Mouse (Mus musculus): ENCODE results near the gene Vps29.

Vps29 gene

DNA sequence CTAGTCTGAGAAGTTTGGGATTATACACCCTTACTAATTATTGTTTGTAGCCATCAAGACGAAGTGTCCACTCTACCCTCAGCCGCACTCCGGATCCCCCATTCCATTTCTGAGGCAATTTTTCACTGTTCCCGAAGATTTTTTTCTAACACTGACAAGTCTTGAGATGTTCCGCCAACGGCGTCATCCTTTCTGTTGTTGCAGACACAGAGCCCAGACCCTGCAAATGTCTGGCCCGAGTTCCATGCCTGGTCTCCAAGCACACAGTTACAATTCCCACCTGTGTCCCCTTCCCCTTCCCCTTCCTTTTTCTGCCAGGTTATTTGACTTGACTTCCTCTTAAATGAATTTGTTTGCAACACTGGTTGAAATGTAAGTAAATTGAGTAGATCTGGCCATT is 45.7 kb downstream of the Vps29 start:
- DNase-seq (ENCODE audit: low spot score) = no peak

GRCm38 (mm10) chr5:122400628-122401302 is 46.6 kb downstream of the Vps29 start:
- no peak for DNase-seq (ENCODE audit: low spot score)

- peak; percentile 85 for DNase-seq (ENCODE audit: low spot score)
Measured at GRCm38 (mm10) chr5:122401303-122401640, 47.1 kb downstream of the Vps29 start.

GRCm38 (mm10) chr5:122402160-122402559 is 48.0 kb downstream of the Vps29 start:
- DNase-seq (ENCODE audit: low spot score) = no peak

DNA sequence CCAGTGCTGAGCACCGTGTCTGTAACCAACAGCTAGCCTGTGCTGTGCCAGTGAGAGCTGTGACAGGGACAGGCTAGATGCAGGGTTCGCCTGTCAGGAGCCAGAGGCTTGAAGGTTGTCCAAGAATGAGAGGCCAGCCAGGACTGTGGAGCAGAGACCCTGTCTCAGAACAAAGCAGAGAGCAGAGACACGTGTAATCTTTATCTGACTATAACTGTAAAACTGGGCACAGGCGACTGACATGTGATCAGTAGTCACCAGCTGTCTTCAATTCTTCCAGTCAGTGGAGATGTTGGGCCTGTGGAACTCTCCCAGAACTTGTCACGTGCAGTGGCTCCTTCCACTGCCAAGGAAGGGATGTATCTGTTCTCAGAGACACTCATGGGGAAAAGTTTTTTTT is 48.6 kb downstream of the Vps29 start:
- DNase-seq (ENCODE audit: low spot score) = no peak

GRCm38 (mm10) chr5:122403362-122403761 is 49.2 kb downstream of the Vps29 start:
- no peak for DNase-seq (ENCODE audit: low spot score)

GRCm38 (mm10) chr5:122405537-122405936 is 51.4 kb downstream of the Vps29 start:
- DNase-seq (ENCODE audit: low spot score) = no peak

DNA sequence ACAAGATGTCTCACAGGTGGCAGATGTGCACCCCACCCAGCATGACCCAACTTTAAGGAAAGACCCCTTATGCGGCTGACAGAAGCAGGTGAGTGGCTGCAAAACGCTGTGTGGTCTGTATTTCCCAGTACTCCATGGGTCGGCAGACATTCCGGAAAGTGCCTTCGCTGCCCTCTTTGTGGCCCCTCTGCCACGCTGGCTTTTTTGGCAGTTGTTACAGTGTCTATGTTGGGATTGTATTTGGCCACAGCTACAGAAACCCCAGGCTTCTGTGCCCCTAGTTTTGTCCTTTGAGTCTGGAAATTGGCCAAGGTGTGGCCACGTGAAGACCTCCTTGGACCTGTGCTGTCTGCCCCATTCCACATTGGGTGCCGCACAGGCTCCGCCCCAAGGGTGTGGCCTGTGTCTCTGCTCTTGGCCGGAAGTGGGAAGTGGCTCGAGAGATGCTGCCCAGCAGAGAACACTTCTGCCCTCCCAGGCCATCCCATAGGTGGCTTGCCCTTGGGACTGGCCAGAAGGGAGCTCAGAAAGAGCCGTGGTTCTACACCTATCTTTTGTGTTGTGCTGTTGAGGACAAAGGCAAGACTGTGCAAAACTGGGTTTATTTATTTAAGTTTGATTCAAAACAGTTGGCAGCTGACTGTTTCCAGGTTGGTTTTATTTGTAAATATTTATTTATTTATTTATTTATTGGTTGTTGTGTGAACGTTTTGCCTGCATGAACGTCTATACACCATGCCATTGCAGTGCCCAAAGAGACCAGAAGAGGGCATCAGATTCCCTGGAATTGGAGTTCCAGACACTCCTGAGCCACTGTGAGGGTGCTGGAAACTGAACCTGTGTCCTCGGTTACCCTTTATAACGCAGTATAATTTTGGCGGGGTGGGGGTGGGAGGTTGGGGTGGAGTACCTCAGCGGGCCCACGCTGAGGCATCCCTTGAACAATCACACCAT is 55.8 kb downstream of the Vps29 start:
- no peak for DNase-seq (ENCODE audit: low spot score)

DNA sequence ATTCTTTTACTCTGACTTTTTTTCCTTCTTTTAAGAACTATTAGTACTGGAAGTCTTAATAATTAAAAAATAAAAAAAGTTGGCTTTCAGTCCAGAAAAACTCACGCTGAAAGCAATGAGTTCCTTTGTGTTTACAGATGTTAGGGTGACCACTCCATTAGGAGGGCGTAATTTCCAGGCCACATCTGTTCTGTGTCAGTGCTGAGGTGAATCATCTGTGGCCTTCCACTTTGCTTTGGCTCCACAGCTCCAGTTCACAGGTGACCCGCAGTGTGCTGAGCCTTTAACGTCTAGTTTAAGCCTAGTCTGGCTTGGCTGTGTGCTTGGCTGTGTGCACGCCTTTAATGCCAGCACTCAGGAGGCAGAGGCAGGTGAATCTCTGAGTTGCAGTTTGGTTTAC is 57.7 kb downstream of the Vps29 start:
- DNase-seq (ENCODE audit: low spot score) = no peak

DNA sequence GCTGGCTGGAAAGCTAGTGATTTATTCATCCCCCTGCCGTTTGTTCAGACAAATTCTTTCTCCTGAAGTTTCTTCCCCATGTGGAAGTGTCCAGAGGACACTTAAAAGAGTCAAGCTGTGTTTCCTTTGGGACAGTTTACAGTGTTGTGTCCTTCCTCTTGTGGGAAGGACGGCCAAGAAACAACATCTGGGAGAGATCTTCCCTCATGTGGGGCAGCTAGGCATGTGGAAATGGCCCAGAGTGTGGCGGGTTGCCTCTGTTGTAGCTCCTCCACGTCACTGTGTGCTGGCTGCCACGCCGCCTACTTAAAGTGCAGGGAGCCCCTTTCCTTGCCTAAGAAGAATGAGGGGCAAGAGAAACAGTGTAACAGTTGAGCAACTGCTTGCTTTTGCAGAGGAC is 58.7 kb downstream of the Vps29 start:
- DNase-seq (ENCODE audit: low spot score) = no peak

DNA sequence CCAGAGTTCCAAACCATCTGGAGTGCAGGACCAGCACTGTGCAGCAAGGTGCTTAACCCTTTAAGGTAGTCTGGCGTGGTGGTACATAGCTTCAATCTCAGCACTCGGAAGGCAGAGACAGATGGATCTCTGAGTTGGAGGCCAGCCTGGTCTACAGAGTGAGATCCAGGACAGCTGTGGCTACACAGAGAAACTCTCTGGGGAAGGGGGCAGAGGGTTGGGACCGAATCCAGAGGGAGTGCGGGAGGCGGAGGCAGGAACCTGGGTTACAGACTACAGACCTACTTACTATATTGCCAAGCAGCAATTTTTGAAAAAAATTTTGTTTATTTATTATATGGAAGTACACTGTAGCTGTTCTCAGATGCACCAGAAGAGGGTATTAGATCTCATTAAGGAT is 60.2 kb downstream of the Vps29 start:
- DNase-seq (ENCODE audit: low spot score) = no peak

Data from testis, postnatal 10 days (tissue).